10 mouse cellular contexts compared by ENCODE assay signal in the genomic region with DNA sequence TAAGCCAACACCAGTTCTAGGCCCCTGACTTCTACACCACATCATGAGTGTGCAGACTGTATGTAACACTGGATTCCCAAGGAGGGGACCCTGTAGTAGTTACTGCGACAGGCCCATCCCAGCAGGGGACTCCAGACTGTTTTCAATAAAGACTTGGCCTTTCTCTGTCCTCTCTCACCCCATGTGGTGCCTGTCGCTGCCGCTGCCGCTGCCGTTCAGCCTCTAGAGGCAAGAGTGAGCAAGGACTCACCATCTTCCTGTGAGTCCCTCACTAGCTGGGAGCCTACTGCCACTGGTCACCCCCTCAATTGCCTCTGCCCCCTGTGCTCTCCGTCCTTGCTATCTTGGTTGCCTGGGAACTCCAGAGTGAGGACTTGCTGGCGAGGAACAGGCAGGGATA. TPM values are rescaled to one million over a fixed set of nuclear protein-coding genes. Genes with fewer than 3 reads are reported as not detected.
DNase-seq lines count a peak whose midpoint lies in the region; ATAC-seq and TF ChIP-seq lines count a peak whose summit lies in the region.
"Had no signal": no experiment of that assay in that cellular context is flagged by ENCODE, and none has a peak within 500 bp of the region (broad histone marks: within the 10 kb centered on the region; RNA-seq: fewer than 3 reads in every experiment).

No protein-coding gene starts in this region.

- TF ChIP-seq EP300 in stomach, postnatal 0 days (optimal IDR thresholded peaks at IDR 0.05): no peak

- no peaks in the 10 kb centered on the region for H3K9me3 ChIP-seq in lung, embryonic 14.5 days (ENCODE audit: low read depth, low read length)
- H3K9me3 ChIP-seq in limb, embryonic 13.5 days: no peaks in the 10 kb centered on the region
- H3K9me3 ChIP-seq in stomach, postnatal 0 days (ENCODE audit: control insufficient read depth, low read length): no peaks in the 10 kb centered on the region

- no peak overlapping the region for H3K4me3 ChIP-seq in cerebellum, adult 2 months (replicated peaks; ENCODE audit: insufficient read depth, low read depth, low read length)
- H3K4me3 ChIP-seq in lung, embryonic 14.5 days (ENCODE audit: low read depth, low read length): no peak overlapping the region
- H3K4me3 ChIP-seq in limb, embryonic 13.5 days: peak overlapping the region; percentile 85
- H3K4me3 ChIP-seq in stomach, postnatal 0 days (ENCODE audit: low read depth, low read length): no peak overlapping the region

- peak; percentile 27; the same call in 1 of the 2 replicates for TF ChIP-seq CTCF in cerebellum, adult 2 months (IDR thresholded peaks at IDR 0.05; ENCODE audit: borderline replicate concordance, insufficient read depth, low read depth, low read length)
- peak; percentile 56 for TF ChIP-seq CTCF in lung, embryonic 14.5 days (IDR thresholded peaks at IDR 0.05; ENCODE audit: low read depth)
- peak; percentile 56 for TF ChIP-seq CTCF in stomach, postnatal 0 days (IDR thresholded peaks at IDR 0.05; ENCODE audit: low read depth)

- no peak for ATAC-seq in cerebellum, adult (ENCODE audit: insufficient number of reproducible peaks, low FRiP score, low TSS enrichment)
- no peak for ATAC-seq in lung, embryonic 14.5 days (ENCODE audit: insufficient read depth)
- no peak for ATAC-seq in limb, embryonic 13.5 days (ENCODE audit: low FRiP score, low read depth)
- ATAC-seq in stomach, postnatal 0 days (ENCODE audit: low FRiP score, low TSS enrichment): no peak

- no peak for TF ChIP-seq POLR2A in cerebellum, adult 2 months (IDR thresholded peaks at IDR 0.05; ENCODE audit: borderline replicate concordance, insufficient read depth, low read length)

- H3K4me1 ChIP-seq in cerebellum, adult 2 months (ENCODE audit: control insufficient read depth, insufficient read depth, low read length): peaks cover 48% of the 10 kb centered on the region
- H3K4me1 ChIP-seq in lung, embryonic 14.5 days (ENCODE audit: insufficient read depth): peaks cover 28% of the 10 kb centered on the region
- peaks cover 90% of the 10 kb centered on the region for H3K4me1 ChIP-seq in limb, embryonic 13.5 days
- no peaks in the 10 kb centered on the region; the same call in 1 of the 2 replicates for H3K4me1 ChIP-seq in stomach, postnatal 0 days (replicated peaks; ENCODE audit: control insufficient read depth, insufficient read depth)

- peaks cover 76% of the 10 kb centered on the region for H3K36me3 ChIP-seq in lung, embryonic 14.5 days (ENCODE audit: insufficient read depth)
- peaks cover 52% of the 10 kb centered on the region for H3K36me3 ChIP-seq in limb, embryonic 13.5 days
- peaks cover 7% of the 10 kb centered on the region; the same call in 1 of the 2 replicates for H3K36me3 ChIP-seq in stomach, postnatal 0 days (ENCODE audit: control insufficient read depth, insufficient read depth, low read length)

- DNase-seq in cerebellum, adult 2 months: peak in 1 of 2 experiments; percentile 30
- DNase-seq in lung, embryonic 14.5 days: peak; percentile 66
- DNase-seq in lung, postnatal 14 days: no peak
- no peak for DNase-seq in stomach, postnatal 0 days (ENCODE audit: low spot score)
- DNase-seq in ovary, postnatal 14 days (ENCODE audit: low spot score): no peak
- DNase-seq in frontal cortex, postnatal 25 days (ENCODE audit: low spot score in 2 of 2): no peak
- DNase-seq: kidney, adult 9 months had no signal

- H3K27me3 ChIP-seq in cerebellum, adult 2 months (ENCODE audit: control insufficient read depth, insufficient read depth, low read length): no peaks in the 10 kb centered on the region
- no peaks in the 10 kb centered on the region for H3K27me3 ChIP-seq in lung, embryonic 14.5 days (ENCODE audit: insufficient read depth, low read length)
- H3K27me3 ChIP-seq in limb, embryonic 13.5 days: no peaks in the 10 kb centered on the region
- H3K27me3 ChIP-seq in stomach, postnatal 0 days (ENCODE audit: control insufficient read depth, insufficient read depth, low read length): no peaks in the 10 kb centered on the region

- H3K27ac ChIP-seq in cerebellum, adult 2 months (ENCODE audit: insufficient read depth, low read length): no peak overlapping the region
- H3K27ac ChIP-seq in lung, embryonic 14.5 days (ENCODE audit: low read depth): no peak overlapping the region
- no peak overlapping the region; the same call in 1 of the 2 replicates for H3K27ac ChIP-seq in limb, embryonic 13.5 days
- no peak overlapping the region for H3K27ac ChIP-seq in stomach, postnatal 0 days (replicated peaks)
- H3K27ac ChIP-seq: macrophage had no signal

- H3K9ac ChIP-seq in lung, embryonic 14.5 days: no peak overlapping the region
- H3K9ac ChIP-seq in limb, embryonic 13.5 days: peak overlapping the region; percentile 55
- no peak overlapping the region for H3K9ac ChIP-seq in stomach, postnatal 0 days (ENCODE audit: low read length)

- 22% methylated on average over 7 of the region's 7 CpGs for WGBS in cerebellum, adult 2 months
- 24% methylated on average over 7 of the region's 7 CpGs for WGBS in lung, embryonic 14.5 days
- 14% methylated on average over 7 of the region's 7 CpGs for WGBS in limb, embryonic 13.5 days
- 41% methylated on average over 7 of the region's 7 CpGs for WGBS in stomach, postnatal 0 days

- H3K4me2 ChIP-seq in lung, embryonic 14.5 days: peak overlapping the region; percentile 33; the same call in 1 of the 2 replicates
- peak overlapping the region; percentile 88 for H3K4me2 ChIP-seq in limb, embryonic 13.5 days (replicated peaks)
- H3K4me2 ChIP-seq in stomach, postnatal 0 days (replicated peaks; ENCODE audit: low read depth): no peak overlapping the region

RNA-seq across cellular contexts. Expression of gene Axin2, which starts 8.6 kb away (rescaled TPM):
- 17.0 and 17.5 TPM in 2 replicates for polyA plus RNA-seq in cerebellum, adult 2 months (2012; rRNA removed)
- polyA plus RNA-seq in lung, embryonic 14.5 days (2014; fragmentation: Nextera tagmentation; extraction: Ambion mirVana): 13.0 and 15.5 TPM in 2 replicates
- 18.1 and 19.7 TPM in 2 replicates for polyA plus RNA-seq in limb, embryonic 13.5 days (2015; fragmentation: Nextera tagmentation; extraction: Ambion mirVana)
- 2.6 and 2.7 TPM in 2 replicates for polyA plus RNA-seq in stomach, postnatal 0 days (2015; fragmentation: Nextera tagmentation; extraction: Ambion mirVana)
- polyA plus RNA-seq: macrophage had no signal
